Mouse (Mus musculus): ENCODE measurements around the gene Hoxc12. TPM values are rescaled to one million over a fixed set of nuclear protein-coding genes. Genes with fewer than 3 reads are reported as not detected.

Hoxc12 gene
- polyA plus RNA-seq, 1 experiment from 2014 or later: not detected

DNA sequence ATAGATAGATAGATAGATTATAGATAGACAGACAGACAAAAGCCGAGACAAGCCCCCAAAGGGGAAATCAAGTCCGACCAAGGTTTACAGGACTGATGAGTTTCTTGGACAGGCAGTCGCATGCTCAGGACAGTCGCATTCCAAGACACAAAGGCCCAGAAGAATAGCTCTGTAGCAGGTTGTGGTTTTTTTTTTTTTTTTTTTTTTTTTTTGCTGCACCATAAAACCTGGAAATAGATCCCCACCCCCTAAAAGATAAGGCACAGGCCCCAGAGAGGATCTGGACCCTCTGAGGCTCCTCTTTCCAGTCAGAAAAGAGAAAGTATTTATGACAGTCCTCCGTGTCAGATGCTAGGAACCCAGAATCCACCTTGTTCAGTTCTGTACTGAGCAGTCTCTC is 51.5 kb downstream of the Hoxc12 start:
- no peaks in the 10 kb centered on the region for H3K4me1 ChIP-seq (ENCODE audit: control insufficient read depth, insufficient read depth, low read length)
- ATAC-seq (replicated peaks; ENCODE audit: insufficient number of reproducible peaks, low FRiP score, low TSS enrichment): no peak

More for the DNA sequence above, 51.5 kb downstream of the Hoxc12 start:
- H3K9ac ChIP-seq (ENCODE audit: low read depth, low read length): no peak overlapping the region
- peaks cover 99% of the 10 kb centered on the region for H3K27me3 ChIP-seq (ENCODE audit: control insufficient read depth, insufficient read depth, low read length)
- no peak overlapping the region for H3K27ac ChIP-seq (ENCODE audit: low read depth, low read length)
- no peaks in the 10 kb centered on the region for H3K9me3 ChIP-seq (replicated peaks; ENCODE audit: control insufficient read depth, low read length)
- H3K4me2 ChIP-seq: no peak overlapping the region
- 20% methylated on average over 5 of the region's 5 CpGs for WGBS (ENCODE audit: insufficient replicate concordance)
- no peaks in the 10 kb centered on the region for H3K36me3 ChIP-seq (ENCODE audit: control insufficient read depth, insufficient read depth, low read length)
- no peak overlapping the region for H3K4me3 ChIP-seq (ENCODE audit: low read depth, low read length)

Small RNA genes lying within 50 kb of the gene (microRNA-seq; reads per million reads assigned to microRNA genes)
- 7.5 reads per million, percentile 43 among the genes with 10 or more reads in this experiment for gene Mir196a-2 (ENCODE audit: borderline number of aligned reads)

Other genes starting within 250 kb of the Hoxc12 start
- 33.7 and 47.8 TPM in 2 replicates for gene Calcoco1, start 214.6 kb upstream of the Hoxc12 start, polyA plus RNA-seq (2014; fragmentation: Nextera tagmentation; extraction: Ambion mirVana)
- gene Hoxc13, start 15.7 kb upstream of the Hoxc12 start, polyA plus RNA-seq (2014; fragmentation: Nextera tagmentation; extraction: Ambion mirVana): not detected in 2 replicates
- not detected in 2 replicates for gene Hoxc11, start 17.7 kb downstream of the Hoxc12 start, polyA plus RNA-seq (2014; fragmentation: Nextera tagmentation; extraction: Ambion mirVana)
- gene Hoxc10, start 30.0 kb downstream of the Hoxc12 start, polyA plus RNA-seq (2014; fragmentation: Nextera tagmentation; extraction: Ambion mirVana): 0.10 and 0.18 TPM in 2 replicates
- gene Hoxc5, start 30.7 kb downstream of the Hoxc12 start, polyA plus RNA-seq (2014; fragmentation: Nextera tagmentation; extraction: Ambion mirVana): 1.7 TPM in 2 replicates
- not detected in 2 replicates for gene Hoxc9, start 39.7 kb downstream of the Hoxc12 start, polyA plus RNA-seq (2014; fragmentation: Nextera tagmentation; extraction: Ambion mirVana)
- 0.11 and 0.20 TPM in 2 replicates for gene Hoxc8, start 53.9 kb downstream of the Hoxc12 start, polyA plus RNA-seq (2014; fragmentation: Nextera tagmentation; extraction: Ambion mirVana)
- 0.49 and 0.51 TPM in 2 replicates for gene Hoxc6, start 61.5 kb downstream of the Hoxc12 start, polyA plus RNA-seq (2014; fragmentation: Nextera tagmentation; extraction: Ambion mirVana)
- gene Hoxc4, start 82.2 kb downstream of the Hoxc12 start, polyA plus RNA-seq (2014; fragmentation: Nextera tagmentation; extraction: Ambion mirVana): 1.2 and 2.0 TPM in 2 replicates
- 14.7 and 17.7 TPM in 2 replicates for gene Smug1, start 230.3 kb downstream of the Hoxc12 start, polyA plus RNA-seq (2014; fragmentation: Nextera tagmentation; extraction: Ambion mirVana)

Measured in heart, embryonic 11.5 days (tissue).